Mouse (Mus musculus) pancreas, adult 10 weeks (tissue): ENCODE measurements around the gene Col3a1. TPM values are rescaled to one million over a fixed set of nuclear protein-coding genes. Genes with fewer than 3 reads are reported as not detected.

Source experiments
- polyA plus RNA-seq: library from polyadenylated mRNA; stranded (reverse); fragments of 350-450 nt; fragmentation: Illumina TruSeq; extraction: RNeasy Lipid Tissue Mini Kit (QIAGEN cat#74804); gene quantifications from one replicate; pipeline ENCODE4 v1.2.3, GENCODE M21; 2015; ENCODE audit warnings: low read depth, low replicate concordance; ENCODE audit not compliant: insufficient read depth

The Col3a1 gene
- 127 TPM for polyA plus RNA-seq

DNA sequence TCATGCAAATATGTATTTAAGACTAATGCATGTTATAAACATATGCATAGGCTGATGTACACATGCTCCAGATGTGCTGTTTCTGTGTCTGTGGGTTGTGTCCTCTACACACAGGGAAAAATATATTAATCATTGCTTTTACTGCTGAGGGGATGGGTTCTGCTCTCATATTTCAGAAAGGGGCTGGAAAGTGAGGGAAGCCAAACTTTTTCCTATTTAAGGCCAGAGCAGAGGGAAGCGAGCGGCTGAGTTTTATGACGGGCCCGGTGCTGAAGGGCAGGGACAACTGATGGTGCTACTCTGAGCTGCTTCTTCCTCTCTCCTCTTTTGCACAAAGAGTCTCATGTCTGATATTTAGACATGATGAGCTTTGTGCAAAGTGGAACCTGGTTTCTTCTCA lies at the start of gene Col3a1:
TSS of gene Col3a1 (plus strand) at position 151 of the 400 bp plus-strand sequence.

Other genes with a start within 250 kb of the Col3a1 start
- 7.6 TPM for gene Col5a2, start 191.7 kb downstream of the Col3a1 start, polyA plus RNA-seq